Mouse (Mus musculus) lung, postnatal 10 days (tissue): ENCODE results near the gene Chuk.
"Not testable (repeated sequence)": the region's sequence is repeated elsewhere in the genome, so short reads cannot be mapped to it uniquely, and the experiment has no call there.

Experiments used
- DNase-seq: peaks from one replicate; pipeline ENCODE4 v3.0.0; 2021

Gene Chuk

DNA sequence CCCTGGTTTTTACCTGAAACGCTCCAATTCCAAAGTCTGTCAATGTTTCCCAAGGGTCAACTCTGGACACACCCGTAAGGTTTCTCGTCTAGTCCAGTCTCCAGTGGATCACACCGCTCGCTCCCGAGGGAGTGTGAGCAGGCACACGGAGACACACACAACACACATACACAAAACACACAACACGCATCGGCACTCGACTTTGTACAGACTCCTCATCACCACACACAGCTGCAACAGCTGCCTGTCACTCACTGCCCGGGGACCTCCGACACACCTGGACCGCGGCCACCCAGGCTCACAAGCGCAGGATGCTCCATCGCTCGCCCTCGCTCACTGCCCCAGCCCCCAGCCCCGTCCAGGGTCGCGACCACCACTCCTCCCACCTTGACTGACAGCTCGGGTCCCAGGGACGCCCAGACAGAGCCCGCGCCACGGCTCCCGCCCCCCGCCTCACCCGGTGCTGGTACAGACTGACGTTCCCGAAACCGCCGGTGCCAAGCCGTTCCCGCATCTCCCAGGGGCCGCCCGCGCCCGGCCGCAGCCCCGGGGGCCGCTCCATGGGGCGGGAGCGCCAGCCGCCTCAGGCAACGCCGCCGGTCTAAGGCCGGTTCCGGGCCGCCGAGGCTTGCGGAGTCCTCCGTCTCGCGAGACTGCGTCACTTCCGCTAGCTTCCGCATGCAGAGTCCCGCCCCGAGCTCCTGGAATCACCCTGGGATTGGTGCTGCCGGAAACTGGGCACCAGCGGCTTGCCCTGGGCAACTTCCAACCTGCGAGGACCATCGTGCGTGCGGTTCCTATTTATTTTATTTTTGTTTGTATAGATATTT lies at the start of gene Chuk:
TSS of gene Chuk (minus strand) at position 650 of the 830 bp plus-strand sequence.
- peak; percentile 98 for DNase-seq

DNA sequence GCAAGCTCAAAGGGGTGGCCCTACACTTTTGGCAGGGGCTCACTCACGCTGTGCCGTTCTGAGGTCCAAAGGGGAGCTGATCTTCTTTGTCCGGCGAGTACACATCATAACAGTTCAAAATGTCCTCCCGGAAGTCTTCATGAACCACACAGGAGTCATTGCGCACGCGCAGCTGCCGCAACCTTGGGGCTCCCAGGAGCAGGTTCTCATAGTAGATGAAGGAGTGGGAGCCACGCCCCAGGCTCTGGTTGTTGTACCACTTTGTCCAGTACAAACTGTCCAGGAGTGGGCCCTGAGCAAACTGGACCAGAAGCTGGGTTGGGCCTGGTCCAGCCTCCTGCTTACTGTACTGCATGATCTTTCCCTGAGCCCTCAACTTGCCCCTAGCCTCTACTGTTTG lies 49.7 kb upstream of the Chuk start:
- no peak for DNase-seq

DNA sequence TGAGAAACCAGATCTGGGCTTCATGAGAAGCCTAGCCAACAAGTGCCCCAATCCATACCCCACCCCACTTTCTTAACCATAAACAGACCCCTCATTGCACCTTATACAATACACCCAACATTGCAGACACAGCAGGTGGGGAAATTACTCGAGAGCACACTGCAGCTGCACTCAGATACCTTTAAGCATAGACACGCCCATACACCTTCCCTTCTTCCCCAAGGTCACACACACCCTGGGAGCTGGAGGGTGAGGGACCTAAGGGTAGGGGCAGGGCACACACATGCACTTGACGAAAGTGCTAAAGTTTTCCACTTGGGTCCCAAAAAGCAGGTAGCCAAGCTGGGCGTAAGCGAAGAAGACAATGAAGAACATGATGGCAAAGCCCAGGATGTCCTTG lies 46.5 kb upstream of the Chuk start:
- no peak for DNase-seq

DNA sequence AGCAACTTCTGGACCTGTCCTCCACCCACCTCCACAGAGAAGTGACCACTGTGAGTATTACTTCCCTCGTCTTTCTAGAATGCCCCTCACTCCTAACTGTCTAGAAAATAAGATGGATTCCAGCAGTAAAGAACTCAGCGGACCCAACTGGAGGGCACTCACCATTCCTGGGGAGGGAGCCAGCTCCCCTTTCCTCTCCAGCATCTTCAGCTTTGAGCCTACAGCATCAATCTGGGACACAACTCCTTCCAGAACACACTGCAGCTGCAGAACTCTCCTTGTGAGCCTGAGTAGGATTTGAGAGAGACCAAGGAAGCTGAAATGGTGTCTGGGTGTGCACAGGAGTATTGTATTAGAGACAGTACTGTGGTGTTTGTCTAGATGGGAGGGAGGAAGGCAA lies 41.7 kb upstream of the Chuk start:
- DNase-seq, result no peak

DNA sequence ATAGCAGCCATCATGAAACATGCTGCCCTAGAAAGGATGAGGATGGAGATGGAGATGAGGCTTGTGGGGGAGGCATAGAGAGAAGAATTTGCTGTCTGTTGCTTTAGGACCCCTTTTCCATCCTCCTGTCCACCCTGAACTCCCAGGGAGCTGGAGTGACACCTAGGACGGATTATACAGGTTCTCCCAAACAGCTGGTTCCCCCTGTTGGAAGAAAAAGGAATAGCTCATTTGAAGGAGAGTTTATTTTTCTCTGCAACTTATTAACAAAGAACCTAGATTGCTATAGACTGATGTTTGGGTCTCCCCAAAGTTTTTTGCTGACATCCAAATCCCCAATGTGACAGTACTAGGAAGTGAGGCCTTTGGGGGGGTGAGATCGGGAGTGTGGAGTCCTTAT lies 41.1 kb upstream of the Chuk start:
- DNase-seq, result no peak

DNA sequence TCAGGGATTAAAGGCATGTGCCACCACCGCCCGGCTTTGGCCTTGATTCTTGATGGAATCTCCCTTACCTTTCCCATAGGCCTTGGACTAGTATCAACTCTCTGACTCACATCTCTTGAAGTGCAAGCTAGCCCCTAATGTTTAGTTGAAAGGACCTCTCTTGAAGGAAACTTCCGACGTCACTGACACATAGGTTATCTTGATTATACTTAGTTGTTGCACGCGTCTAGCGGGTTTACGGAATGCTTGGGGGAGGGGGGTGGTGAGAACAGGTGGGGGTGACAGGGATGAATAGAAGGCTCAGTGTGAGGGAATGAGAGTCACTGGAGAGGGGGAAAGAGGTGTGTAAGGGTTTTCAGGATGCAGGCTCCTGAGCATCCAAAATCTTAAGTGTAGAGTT lies 39.7 kb upstream of the Chuk start:
- DNase-seq, result no peak

DNA sequence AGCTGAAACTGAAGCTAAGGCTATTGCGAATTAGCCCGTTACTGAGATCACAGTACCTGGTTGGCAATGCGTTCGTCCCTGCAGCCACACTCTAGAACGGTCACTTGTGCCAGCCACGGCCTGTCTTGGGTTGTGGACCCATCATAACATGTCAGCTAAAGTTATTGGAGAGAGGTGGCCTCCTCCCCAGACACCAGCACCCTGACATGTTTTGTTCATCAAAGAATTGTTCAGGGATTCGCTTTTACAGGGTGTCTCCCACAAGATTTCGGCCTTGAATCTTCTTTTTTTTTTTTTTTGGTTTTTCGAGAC lies 39.2 kb upstream of the Chuk start:
- no peak for DNase-seq

DNA sequence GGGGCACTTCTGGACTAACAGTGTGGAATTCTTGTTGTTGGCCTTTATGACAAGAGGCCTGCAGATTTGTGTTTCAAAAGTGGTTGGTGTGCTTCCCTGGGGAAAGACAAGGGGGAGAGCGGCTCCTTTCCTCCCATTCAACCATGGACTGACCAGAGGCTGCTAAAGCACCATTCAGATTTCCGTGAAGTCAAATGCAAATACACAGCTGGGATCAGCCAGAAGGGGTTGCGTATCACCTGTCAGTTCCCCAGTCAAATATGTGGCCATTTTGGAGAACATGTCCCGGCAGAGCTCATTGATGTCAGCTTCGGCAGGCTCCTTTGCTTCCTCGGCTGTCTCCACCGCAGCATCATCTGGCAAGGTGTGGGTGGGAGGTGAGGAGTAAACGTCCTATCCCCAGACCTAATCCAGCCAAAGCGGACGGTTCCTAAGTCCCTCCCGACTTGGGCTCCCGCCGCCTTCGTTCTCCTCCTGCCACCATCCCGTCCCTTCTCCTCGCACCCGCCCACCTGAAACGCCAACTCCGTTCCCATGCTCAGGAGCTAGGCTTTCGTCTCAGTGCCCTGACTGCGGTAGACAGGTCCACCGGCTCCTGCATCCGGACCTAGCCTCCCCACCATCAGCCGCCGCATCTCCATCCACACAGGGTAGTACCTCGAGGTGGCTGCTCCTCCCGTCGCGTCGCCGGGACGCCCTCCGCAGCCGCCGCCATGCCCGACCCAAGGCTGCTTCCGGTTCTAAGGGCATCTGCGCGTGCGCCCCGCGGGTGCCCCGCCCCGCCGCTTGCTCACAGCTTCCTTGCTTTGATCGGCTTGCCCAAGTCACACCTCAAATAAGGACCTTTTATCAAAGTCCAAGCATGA lies 38.7 kb upstream of the Chuk start, which contains the start of gene Bloc1s2:
TSS of gene Bloc1s2 (minus strand) at position 745 of the 866 bp plus-strand sequence.
- DNase-seq, result peak; percentile 94

DNA sequence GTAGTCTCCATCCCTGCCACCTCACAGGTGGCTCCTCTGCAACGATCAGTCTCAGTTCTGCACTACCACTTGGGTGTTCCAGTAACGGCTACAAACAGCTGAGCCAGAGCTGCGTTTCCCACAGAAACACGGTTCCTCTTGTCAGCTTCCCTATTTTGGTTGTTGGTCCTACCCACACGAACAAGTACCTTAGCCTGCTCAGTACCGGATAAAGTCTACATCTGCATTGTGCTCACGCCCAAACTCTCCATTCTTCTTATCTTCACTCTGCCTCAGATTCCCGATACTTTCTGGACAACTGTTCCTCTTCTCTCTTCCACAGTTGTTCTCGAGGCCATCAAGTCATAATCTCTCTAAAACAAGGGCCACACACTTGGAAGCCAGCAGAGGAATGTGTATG lies 37.1 kb upstream of the Chuk start:
- DNase-seq, result no peak

DNA sequence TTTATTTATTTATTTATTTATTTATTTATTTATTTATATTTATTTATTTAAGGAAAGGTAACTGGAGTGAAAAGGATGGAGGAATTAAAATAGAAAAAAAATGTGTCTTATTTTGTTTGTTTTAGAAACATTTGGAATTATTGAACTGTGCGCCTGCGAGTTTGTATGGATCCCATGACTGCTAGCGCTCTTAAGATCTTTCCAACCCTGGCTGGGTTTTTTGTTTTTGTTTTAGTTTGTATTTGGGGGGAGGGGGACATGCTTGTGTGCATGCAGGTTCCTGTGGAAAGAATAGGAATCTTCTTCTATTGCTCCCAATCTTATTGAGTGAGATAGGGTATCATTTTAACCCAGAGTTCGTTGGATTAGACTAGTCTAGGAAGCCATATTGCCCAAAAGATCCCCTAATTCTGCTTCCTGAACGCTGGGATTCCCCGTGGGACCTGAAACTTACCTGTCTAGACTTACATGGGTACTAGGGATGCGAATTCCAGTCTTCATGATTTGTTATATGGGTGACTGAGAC lies 28.7 kb upstream of the Chuk start:
- no peak for DNase-seq

DNA sequence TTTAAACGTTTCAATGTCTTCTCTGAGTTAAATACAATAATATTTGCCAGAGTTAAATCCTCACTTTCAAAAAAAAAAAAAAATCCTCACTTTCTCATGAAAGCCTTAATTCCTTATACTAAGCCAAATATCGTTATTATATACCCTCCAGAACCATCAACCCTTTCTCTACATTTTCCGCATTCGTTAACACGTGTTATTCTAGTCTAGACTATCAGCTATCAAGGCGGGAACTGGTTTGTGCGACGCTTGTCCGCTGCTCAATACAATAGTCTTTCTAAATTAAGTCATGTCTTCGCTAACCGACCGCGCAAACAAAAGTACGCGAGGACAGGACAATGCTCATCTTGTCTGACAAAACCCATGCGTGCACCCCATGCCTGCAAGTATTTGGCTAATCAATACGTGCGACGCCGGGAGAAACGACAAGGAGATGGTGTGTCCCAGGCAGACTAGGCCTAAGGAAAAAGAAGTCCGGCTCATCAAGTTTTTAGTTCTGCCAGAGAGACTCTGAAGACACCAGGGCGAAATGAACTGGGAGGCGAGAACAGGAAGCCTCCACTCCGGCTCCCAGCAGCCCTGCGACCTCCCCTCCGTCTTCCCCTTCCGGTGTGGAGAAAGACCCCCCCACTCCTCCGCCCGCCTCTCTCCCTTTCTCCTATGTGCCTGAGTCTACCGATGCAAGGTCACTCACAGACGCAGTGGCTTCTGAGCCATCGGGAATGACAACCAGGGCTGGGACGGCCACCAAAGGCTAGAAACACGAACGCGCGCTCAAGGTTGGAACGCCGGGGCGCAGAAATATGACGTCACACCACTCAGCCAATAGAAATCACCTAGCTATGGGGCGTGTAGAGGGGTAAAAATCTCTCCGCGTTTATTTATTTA lies 28.0 kb upstream of the Chuk start, which contains the start of gene Cwf19l1:
TSS of gene Cwf19l1 (minus strand) at position 805 of the 888 bp plus-strand sequence.
- peak; percentile 93 for DNase-seq

DNA sequence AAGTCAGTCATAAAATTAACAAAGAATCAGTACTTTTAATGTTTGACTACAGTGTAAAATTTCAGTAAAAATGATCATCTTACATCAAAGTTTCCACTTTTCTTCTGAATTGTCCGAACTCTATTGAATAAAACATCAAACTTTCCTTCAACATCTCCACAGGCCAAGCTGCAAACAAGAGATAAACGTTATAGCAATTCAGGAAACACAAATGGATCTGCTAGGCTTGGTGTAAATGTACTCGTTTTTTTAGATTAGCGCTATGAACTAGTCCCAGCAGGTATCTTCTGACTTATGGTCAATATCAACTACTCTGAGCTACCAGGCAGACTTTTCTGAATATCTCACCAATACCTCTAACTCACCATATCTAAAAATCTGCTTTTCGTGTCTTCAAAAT lies 25.6 kb upstream of the Chuk start:
- no peak for DNase-seq

DNA sequence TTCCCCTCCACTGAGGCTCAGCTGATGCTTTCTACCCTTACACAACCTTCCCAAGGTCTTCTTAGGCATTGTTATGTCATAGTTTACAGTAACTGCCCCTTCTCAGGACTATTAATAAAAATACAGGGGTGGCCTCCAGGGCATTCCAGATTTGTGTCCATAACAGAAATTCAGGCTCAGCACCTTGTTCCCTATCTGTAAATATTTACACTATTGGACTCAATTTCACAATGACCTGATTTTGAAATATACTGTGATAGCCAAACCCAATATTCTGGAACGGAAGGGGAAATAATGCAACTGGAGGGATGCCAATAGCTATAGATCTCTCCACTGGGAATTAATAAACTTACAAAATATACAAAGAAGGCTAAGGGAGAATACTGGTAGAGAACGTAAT lies 21.3 kb upstream of the Chuk start:
- no peak for DNase-seq

DNA sequence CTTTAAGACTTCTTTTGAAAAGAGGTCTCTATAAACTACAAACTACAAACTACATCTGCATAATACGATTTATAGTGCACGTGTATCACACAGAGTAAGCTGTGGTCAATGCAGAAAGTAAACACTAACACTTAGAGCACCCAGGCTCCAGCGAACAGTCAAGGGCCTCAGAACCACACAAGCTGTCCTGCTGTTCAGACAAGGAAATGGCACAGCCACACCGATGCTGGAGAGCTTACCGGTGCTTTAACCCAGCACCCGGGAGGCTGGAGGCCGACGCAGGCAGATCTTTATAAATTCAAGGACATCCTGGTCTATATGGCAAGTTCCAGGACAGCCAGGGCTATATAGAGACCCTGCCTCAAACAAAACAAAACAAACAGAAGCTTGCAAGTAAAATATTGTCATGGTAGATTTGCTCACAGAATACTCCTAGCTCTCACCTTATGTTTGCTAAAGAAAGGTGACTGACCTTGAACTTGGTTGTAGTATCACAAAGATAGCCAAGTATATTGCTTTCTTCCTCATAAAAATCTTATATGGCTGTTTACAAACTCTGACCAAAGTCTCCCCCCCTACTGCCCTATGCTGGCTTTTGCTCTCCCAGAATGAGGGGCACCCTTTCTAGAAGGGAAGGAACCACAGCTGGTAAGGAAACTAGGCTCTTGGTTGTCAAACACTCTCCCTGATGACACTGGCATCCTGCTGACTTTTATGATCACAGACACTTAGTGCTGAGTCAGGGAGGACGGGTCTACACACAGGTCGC lies 20.6 kb upstream of the Chuk start:
- DNase-seq, result no peak

DNA sequence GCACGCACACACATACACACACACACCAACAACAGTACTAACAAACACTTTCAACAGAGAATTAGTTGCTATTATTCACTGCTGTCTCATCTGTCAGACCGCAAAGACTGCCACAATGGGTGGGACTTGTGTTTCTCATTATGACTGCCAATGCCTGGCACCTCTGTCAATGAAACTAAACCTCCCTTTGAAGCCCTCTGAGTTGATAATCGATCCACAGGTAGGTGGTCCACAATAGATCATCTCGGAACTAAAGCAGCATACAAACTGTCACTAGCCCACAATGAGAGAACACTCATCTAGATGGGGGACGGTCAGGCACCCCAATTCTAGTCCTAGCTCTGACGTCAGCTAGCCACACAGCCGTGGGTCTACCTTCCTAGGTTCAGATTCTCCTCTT lies 13.9 kb upstream of the Chuk start:
- no peak for DNase-seq

DNA sequence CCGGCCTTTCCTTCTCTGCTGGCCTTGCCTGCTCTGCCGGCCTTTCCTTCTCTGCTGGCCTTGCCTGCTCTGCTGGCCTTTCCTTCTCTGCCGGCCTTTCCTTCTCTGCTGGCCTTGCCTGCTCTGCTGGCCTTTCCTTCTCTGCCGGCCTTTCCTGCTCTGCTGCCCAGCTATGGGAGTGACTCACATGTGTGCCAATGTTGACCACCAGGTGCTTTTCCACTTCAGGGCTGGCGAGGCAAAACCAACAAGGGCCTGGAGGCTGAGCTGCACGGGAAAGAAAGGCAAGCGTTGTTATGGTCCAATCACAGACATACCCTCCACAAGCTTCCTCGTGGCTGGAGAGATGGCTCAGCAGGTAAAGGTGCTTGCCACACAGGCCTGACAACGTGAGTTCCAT lies 13.4 kb upstream of the Chuk start:
- DNase-seq, result not testable (repeated sequence)

DNA sequence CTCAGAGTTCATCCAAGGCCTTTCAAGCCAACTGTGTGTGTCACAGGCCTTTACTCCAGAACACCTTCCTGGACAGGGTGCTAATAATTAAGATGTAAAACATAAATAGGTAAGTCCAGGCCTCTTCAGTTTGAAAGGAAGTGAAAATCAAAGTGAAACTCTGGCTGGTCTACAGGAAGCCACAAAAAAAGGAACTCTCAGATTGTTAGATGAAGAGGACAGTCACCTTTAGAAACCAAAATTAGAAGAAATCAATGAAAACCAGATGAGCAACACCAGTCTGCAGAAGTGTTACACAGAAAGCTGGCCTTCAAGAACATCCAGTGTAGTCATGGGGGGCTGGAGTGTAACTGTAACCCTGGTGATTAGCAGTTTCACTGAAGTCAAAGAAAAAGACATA lies 10.5 kb upstream of the Chuk start:
- DNase-seq, result no peak

DNA sequence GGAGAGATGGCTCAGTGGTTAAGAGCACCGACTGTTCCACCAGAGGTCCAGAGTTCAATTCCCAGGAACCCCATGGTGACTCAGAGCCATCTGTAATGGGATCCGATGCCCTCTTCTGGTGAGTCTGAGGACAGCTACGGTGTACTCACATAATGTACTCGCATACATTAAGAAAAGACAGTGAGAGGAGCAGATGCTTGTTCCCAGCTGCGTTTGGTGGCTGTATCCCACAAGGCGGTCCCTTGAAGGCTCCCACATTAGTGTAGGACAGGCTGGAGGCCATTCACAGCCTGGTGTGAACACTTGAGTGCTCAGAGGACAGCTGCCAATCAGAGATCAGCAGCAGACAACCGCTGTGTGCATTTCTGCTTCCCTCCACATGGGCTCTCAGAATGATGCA lies 4.4 kb upstream of the Chuk start:
- no peak for DNase-seq

DNA sequence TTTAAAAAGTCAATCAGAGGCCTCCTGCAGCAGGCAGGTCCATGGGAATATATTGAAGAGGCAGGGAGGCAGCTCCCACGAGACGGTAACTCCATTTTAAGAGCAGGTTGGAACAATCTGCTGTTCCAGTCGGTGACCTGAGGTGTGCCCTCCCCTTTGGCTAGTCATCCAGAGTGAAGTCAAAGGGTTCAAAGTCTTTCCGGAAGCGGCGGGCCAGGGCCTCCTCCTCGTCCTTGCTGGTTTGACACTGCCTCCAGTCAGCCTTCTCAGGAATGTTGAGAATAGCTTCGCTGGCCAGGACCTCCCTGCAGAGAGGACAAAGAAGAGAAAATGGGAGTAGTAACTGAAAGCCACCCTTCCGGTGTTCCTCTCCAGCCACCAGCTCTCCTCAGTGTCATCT lies 3.1 kb upstream of the Chuk start:
- DNase-seq, result no peak

DNA sequence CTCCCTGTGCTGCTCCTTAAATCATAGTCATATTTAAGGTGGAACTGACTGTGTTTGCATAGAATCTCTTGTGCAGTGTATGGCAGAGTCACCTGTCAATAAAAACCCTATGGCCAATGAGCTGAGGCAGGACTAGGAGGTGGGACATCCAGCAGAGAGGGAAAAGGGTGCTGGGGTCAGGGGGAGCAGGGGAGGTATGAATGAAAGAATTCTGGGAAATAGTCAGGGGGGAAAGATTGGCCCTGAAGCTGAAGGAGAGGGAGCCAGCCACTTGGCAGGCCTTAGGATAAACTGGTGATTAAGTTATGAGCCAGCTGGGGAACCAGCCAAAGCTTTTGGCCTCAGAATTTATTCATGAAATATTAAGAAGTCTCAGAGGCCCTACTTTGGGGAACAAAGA lies 1.7 kb upstream of the Chuk start:
- DNase-seq, result peak; percentile 49

DNA sequence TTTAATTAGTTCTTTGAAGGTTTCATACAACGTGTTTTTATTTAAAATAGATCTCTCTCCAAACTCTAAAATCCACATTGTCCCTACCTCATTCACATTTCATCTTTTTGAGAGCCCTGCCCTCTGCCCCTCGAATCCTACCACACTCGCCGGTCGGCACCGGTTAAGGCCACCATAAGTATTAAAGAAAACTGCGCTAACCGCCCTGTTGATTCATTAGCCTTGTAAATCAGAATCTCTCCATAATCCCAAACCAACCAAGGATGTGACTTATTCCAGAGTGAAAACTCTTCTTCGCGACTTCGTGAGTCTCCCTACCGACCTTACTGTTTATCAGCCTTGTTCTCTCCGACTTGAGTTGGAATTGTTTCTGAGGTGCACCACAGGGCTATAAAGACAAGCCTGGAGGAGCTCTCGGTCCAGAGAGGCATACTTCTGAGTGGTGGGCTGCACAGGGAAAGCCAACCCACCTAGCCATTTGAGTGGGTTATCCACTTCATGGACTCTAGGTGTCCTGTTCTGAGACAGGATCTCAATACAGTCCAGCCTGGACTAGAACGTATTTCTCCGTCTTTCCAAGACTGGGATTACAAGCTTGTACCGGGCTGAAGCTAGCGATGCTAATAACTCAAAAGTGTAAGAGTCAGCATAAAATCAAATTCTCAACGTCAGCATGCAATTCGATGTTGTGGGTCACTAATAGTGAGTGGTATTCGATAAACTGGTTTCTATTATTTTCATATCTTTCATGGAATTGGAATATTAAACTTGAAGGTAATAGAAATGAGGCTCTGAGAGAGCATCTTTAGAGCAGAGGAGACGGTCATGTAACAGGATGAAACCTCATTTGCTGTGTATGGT lies 611 bp upstream of the Chuk start:
- no peak for DNase-seq
